Mouse (Mus musculus): ENCODE results near the gene Pter. TPM values are rescaled to one million over a fixed set of nuclear protein-coding genes. Genes with fewer than 3 reads are reported as not detected.

The Pter gene
- polyA plus RNA-seq, 1 experiment, result 25.2 TPM

DNA sequence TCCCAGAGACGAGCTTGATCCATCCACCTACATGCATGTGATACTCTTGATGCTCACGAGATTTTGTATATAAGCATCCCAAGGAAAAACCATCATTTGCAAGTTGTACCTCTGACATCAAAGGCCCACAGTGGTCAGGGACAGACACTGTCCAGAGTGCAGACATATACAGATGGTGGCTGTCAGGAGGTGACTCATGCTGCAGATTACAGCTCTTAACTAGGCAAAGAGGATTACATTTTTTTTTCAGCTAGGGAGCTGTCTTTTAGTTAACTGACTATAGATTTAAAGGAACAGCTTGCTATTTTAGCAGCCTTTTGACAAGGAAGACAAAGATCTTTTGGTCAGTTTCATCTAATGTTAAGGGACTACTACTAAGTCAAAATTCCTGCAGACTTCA is 76.2 kb downstream of the Pter start:
- Histone ChIP-seq H3K4me1 (ENCODE audit: control insufficient read depth, insufficient read depth, low read length) (peaks cover 2% of the 10 kb centered on the region; the same call in 1 of the 2 replicates), H3K27ac (ENCODE audit: insufficient read depth, low read length) (no peak overlapping the region), H3K4me3 (ENCODE audit: insufficient read depth, low read length) (no peak overlapping the region)
- no peak for TF ChIP-seq POLR2A (IDR thresholded peaks at IDR 0.05; ENCODE audit: low read depth, low read length)
- no peak for TF ChIP-seq CTCF (IDR thresholded peaks at IDR 0.05; ENCODE audit: borderline replicate concordance, insufficient read depth, low read length)

DNA sequence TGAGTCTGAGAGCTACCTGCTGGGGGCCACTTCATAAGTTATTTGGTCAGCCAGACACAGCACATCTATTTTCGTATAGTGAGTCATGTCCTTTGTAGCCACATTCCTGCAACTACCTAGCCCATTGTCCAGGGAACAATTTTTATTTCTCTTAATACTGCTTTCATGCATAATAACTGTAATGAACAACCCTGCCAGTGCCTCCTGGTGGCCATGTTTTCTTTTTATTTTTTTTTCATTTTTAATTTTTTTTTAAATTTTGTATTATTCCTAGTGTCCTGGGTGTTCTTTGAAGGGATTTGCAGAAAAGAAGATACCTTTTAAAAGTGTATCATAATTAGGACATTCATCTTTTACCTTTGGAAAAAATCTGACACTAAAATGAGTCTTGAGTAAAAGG is 84.6 kb downstream of the Pter start:
- TF ChIP-seq CTCF (IDR thresholded peaks at IDR 0.05; ENCODE audit: borderline replicate concordance, insufficient read depth, low read length) (no peak), POLR2A (IDR thresholded peaks at IDR 0.05; ENCODE audit: low read depth, low read length) (no peak)
- Histone ChIP-seq H3K27ac (ENCODE audit: insufficient read depth, low read length) (no peak overlapping the region), H3K4me1 (ENCODE audit: control insufficient read depth, insufficient read depth, low read length) (peaks cover 4% of the 10 kb centered on the region), H3K4me3 (ENCODE audit: insufficient read depth, low read length) (no peak overlapping the region)

DNA sequence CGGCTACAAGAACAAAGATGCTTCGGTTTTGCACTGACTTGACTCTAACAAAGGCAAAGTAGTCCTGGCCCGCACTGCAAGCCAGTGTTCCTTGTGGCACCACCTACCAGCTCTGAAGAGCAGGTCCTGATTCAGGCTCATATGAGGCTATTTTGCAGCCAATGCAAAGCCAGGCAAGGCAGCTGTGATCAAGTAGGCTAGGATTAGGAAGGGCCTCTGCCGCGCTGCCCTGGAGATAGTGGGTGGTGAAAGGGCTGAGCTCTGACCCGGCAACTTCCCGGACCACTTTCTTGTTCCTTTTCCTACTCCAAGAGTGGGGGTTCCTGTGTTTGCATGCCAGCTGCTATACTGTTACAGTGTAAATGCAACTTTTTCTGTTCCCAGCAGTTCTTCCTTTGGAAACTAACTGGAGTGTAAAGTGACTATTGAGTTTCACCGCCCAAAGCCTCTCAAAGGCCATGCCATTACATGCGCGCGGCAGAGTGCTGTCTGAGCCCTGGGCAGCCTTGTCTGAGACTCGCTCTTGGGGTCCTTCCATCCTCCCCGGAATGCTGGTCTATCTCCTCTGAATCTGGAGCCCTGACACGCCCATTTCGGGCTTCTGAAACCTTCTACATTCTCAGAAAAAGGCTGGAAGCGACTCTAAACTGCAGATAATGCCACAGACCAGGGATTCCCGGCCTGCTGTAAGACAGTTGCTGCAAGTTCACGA is 85.6 kb downstream of the Pter start:
- H3K4me1 ChIP-seq (ENCODE audit: control insufficient read depth, insufficient read depth, low read length), result peaks cover 4% of the 10 kb centered on the region
- H3K27ac ChIP-seq (ENCODE audit: insufficient read depth, low read length), result no peak overlapping the region
- TF ChIP-seq POLR2A (IDR thresholded peaks at IDR 0.05; ENCODE audit: low read depth, low read length), result no peak
- TF ChIP-seq CTCF (IDR thresholded peaks at IDR 0.05; ENCODE audit: borderline replicate concordance, insufficient read depth, low read length), result no peak
- H3K4me3 ChIP-seq (ENCODE audit: insufficient read depth, low read length), result peak overlapping the region; percentile 63

GRCm38 (mm10) chr2:13010030-13010459 is 86.2 kb downstream of the Pter start:
- Histone ChIP-seq H3K27ac (ENCODE audit: insufficient read depth, low read length) (no peak overlapping the region), H3K4me3 (ENCODE audit: insufficient read depth, low read length) (peak overlapping the region; percentile 63), H3K4me1 (ENCODE audit: control insufficient read depth, insufficient read depth, low read length) (peaks cover 4% of the 10 kb centered on the region)
- no peak for TF ChIP-seq POLR2A (IDR thresholded peaks at IDR 0.05; ENCODE audit: low read depth, low read length)

DNA sequence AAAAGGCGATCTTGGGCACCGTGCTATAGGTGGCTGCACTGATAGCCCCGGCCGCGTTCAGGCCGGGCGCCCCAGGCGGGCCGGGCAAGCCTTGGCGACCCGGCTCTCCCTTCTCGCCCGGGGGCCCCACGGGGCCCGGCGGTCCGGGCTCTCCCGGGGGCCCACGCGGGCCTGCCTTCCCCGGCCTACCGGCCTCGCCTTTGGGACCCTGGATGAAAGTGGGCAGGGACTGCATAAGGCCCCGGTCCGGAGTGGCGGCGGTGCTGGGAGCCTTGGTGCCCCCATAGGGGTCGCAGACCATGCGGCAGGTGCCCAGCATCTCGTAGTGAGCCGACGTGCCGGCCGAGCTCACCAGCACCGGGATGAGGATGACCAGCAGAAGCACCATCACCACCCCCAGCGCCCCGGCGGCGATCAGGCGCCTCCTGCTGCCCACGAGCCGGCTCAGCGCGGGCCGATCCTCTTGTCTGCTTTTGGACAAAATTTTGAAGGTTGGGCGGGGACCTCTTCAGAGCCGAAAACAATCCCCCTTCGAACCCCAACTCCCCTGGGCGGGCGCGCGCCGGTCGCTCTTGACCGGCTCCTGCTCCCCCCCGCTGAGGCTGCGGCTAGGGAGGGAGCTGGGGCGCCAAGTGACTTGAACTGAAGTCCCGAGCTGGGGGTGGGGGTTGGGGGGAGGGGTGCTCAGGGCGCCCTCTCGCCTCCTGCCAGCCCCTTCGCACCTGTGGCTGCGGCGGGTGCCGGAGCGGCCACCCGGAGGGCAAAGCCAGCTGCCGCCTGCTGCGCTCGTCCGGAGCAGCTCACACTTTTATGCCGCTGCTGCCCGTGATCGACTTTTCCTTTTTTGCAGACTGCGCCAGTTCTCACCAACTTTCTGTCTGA is 86.9 kb downstream of the Pter start:
- H3K4me1 ChIP-seq (ENCODE audit: control insufficient read depth, insufficient read depth, low read length), result peaks cover 4% of the 10 kb centered on the region
- H3K27ac ChIP-seq (ENCODE audit: insufficient read depth, low read length), result no peak overlapping the region
- peak overlapping the region; percentile 63 for H3K4me3 ChIP-seq (ENCODE audit: insufficient read depth, low read length)
- TF ChIP-seq POLR2A (IDR thresholded peaks at IDR 0.05; ENCODE audit: low read depth, low read length) (no peak), CTCF (IDR thresholded peaks at IDR 0.05; ENCODE audit: borderline replicate concordance, insufficient read depth, low read length) (0 out of 2 replicates have a peak, but pooled peaks have one; percentile 28)

GRCm38 (mm10) chr2:13011472-13011871 is 87.6 kb downstream of the Pter start, which contains the start of gene C1ql3:
Gene C1ql3, minus strand, starts transcription at chr2:13011806.
- H3K4me1 ChIP-seq (ENCODE audit: control insufficient read depth, insufficient read depth, low read length), result peaks cover 4% of the 10 kb centered on the region
- no peak for TF ChIP-seq POLR2A (IDR thresholded peaks at IDR 0.05; ENCODE audit: low read depth, low read length)
- no peak for TF ChIP-seq CTCF (IDR thresholded peaks at IDR 0.05; ENCODE audit: borderline replicate concordance, insufficient read depth, low read length)
- peak within 1 kb of the TSS; percentile 63 for H3K4me3 ChIP-seq (ENCODE audit: insufficient read depth, low read length)
- no peak within 1 kb of the TSS for H3K27ac ChIP-seq (ENCODE audit: insufficient read depth, low read length)

DNA sequence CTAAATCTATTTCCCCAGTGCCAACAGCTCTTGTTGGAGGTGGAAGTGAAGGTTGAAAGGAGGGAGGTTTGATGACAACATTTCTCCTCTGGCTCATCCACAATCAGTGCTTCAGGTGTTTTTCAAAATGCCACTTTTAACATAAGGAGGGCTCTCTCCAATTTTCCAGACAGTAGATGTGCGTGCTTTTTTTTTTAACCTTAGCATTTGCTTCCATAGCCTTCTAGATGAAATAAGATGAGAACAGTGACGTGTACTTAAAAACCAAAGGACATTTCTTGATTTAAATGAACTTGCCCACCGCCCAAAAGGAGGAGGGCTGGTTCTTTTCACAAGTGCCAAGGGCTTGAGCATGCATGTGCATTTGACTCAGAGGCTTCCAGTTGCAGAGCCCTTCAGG is 88.1 kb downstream of the Pter start:
- Histone ChIP-seq H3K27ac (ENCODE audit: insufficient read depth, low read length) (no peak overlapping the region), H3K4me3 (ENCODE audit: insufficient read depth, low read length) (no peak overlapping the region), H3K4me1 (ENCODE audit: control insufficient read depth, insufficient read depth, low read length) (peaks cover 4% of the 10 kb centered on the region)
- no peak for TF ChIP-seq CTCF (IDR thresholded peaks at IDR 0.05; ENCODE audit: borderline replicate concordance, insufficient read depth, low read length)
- TF ChIP-seq POLR2A (IDR thresholded peaks at IDR 0.05; ENCODE audit: low read depth, low read length), result no peak

GRCm38 (mm10) chr2:13018382-13018781 is 94.5 kb downstream of the Pter start:
- no peak overlapping the region for H3K4me3 ChIP-seq (ENCODE audit: insufficient read depth, low read length)
- H3K4me1 ChIP-seq (ENCODE audit: control insufficient read depth, insufficient read depth, low read length), result no peaks in the 10 kb centered on the region
- no peak overlapping the region for H3K27ac ChIP-seq (ENCODE audit: insufficient read depth, low read length)
- TF ChIP-seq POLR2A (IDR thresholded peaks at IDR 0.05; ENCODE audit: low read depth, low read length) (no peak), CTCF (IDR thresholded peaks at IDR 0.05; ENCODE audit: borderline replicate concordance, insufficient read depth, low read length) (no peak)

GRCm38 (mm10) chr2:13018861-13019260 is 95.0 kb downstream of the Pter start:
- Histone ChIP-seq H3K27ac (ENCODE audit: insufficient read depth, low read length) (no peak overlapping the region), H3K4me1 (ENCODE audit: control insufficient read depth, insufficient read depth, low read length) (no peaks in the 10 kb centered on the region), H3K4me3 (ENCODE audit: insufficient read depth, low read length) (no peak overlapping the region)
- TF ChIP-seq POLR2A (IDR thresholded peaks at IDR 0.05; ENCODE audit: low read depth, low read length) (no peak), CTCF (IDR thresholded peaks at IDR 0.05; ENCODE audit: borderline replicate concordance, insufficient read depth, low read length) (no peak)

- Histone ChIP-seq H3K4me3 (ENCODE audit: insufficient read depth, low read length) (no peak overlapping the region), H3K4me1 (ENCODE audit: control insufficient read depth, insufficient read depth, low read length) (peaks cover 10% of the 10 kb centered on the region), H3K27ac (ENCODE audit: insufficient read depth, low read length) (peak overlapping the region; percentile 84)
- TF ChIP-seq POLR2A (IDR thresholded peaks at IDR 0.05; ENCODE audit: low read depth, low read length) (no peak), CTCF (IDR thresholded peaks at IDR 0.05; ENCODE audit: borderline replicate concordance, insufficient read depth, low read length) (no peak)
Observed at GRCm38 (mm10) chr2:13038772-13039171, 114.9 kb downstream of the Pter start.
